Mouse (Mus musculus) kidney, adult 2 months (tissue): ENCODE measurements at regions not wholly inside any gene's neighbourhood (a gene's known extent, or its start where the extent isn't known, plus 50 kb on each side); places are given as distances from the start of the nearest gene placed in this dataset.

ENCODE experiments used
- CTCF ChIP-seq: fragments of 200-500 bp; conservative IDR thresholded peaks from 2 replicates; pipeline ENCODE4 v1.5.1; 2011; ENCODE audit warnings: low read depth, mild to moderate bottlenecking, control low read depth, low read length, moderate library complexity, mixed read lengths; ENCODE audit not compliant: insufficient read depth, insufficient read length
- POLR2A ChIP-seq: fragments of 200-500 bp; IDR thresholded peaks from one replicate; pipeline ENCODE4 v1.6.1; 2011; ENCODE audit warnings: low read depth, low read length, control low read depth

- TF ChIP-seq CTCF (no peak), POLR2A (no peak)
Observed at GRCm38 (mm10) chr10:9231751-9232150, 345.9 kb upstream of the Sash1 start.
